Mouse (Mus musculus) megakaryocyte progenitor cell, adult 5-6 weeks (primary cell): Measurements from ENCODE around the gene Olfr332. TPM values are rescaled to one million over a fixed set of nuclear protein-coding genes. Genes with fewer than 3 reads are reported as not detected.
A peak's percentile ranks its signal among the peaks of the same experiment; 100 is the strongest.
"Not testable (repeated sequence)": the region's sequence is repeated elsewhere in the genome, so short reads cannot be mapped to it uniquely, and the experiment has no call there.

Experiments
- ATAC-seq: replicated peaks from 2 replicates; pipeline ENCODE4 v1.8.0; 2016; ENCODE audit warnings: mild to moderate bottlenecking, moderate TSS enrichment, inconsistent platforms; ENCODE audit not compliant: poor library complexity
- total RNA-seq, 2 experiments: library from RNA; stranded (forward) in 1 of 2; stranded (reverse) in 1 of 2; fragments of 157-497, 149-512 nt in 1 of 2; fragments of 200-1000 nt in 1 of 2; gene quantifications; 2 replicates each; pipeline versions ENCODE4 v1.2.3 to v1.2.4; 2015 to 2017

Olfr332 gene
- total RNA-seq (2015), result not detected in 2 replicates
- not detected in 2 replicates for total RNA-seq (2017)

DNA sequence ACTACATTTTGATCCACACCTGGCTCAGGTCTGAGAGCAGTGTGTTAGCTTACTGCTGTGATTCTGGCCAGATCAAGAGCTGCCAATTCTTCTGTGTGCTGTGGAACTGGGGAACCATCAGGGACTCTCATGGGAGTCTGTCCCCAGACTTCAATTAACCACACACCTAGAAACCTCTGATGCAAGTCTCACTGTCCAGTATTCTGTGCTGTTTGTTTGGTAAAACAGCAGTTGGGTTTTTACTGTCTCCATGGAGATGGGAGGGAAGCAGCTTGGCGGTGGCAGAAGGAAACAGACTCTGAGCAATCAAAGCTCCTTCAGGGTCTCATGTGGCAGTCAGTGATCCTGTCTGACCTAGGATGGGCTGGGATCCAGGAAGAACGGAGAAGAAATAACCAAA, at the start of gene Olfr332:
Gene Olfr332 (minus strand): TSS at position 101 of the 400 bp plus-strand sequence.
- ATAC-seq, result no peak

GRCm38 (mm10) chr11:58534736-58535135, 42.4 kb upstream of the Olfr332 start, which contains the start of gene Olfr330:
TSS of gene Olfr330 (minus strand) at chr11:58534836.
- ATAC-seq, result not testable (repeated sequence)

DNA sequence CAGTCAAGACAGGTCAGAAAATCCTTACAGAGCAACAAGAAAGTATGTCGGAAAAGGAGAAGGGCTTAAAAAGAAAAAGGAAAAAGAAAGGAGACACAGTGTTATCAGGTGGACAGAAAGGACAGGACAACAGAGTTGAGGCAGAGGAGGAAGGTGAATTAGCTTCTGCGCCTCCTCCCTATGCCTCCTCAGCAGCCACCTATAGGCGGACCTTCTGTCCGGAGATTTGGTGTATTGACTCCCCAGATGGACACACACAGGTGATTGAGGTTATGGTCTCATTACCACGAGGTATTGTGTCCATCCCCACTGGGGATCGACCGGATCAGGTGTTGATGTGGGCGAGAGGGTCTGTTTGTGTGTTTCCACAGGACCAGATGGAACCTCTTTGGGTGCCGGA, 27.4 kb upstream of the Olfr332 start:
- not testable (repeated sequence) for ATAC-seq

GRCm38 (mm10) chr11:58518916-58519315, 26.6 kb upstream of the Olfr332 start:
- ATAC-seq, result not testable (repeated sequence)

GRCm38 (mm10) chr11:58509058-58509457, 16.7 kb upstream of the Olfr332 start:
- ATAC-seq, result peak; percentile 63

GRCm38 (mm10) chr11:58502472-58502871, 10.1 kb upstream of the Olfr332 start, which contains the start of gene Olfr331:
TSS of gene Olfr331 (minus strand) at chr11:58502572.
- not testable (repeated sequence) for ATAC-seq

DNA sequence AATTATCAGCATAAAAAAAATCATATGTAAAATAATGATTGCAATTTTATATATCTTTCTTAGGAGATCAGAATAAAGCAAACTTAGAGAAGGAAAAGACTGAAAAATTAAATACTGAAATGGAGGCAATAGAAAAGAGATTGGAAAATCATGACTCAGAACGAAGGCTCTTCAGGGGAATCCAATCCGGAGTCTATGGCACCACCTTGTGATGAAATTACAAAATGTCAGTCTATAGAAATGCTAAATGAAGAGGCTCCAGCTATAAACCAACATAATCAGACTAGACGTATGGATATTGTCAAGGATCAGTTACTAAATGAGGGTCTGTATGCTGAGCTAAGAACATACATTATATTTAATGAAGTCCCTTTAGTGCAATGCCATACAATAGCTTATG, 6.9 kb upstream of the Olfr332 start:
- no peak for ATAC-seq

DNA sequence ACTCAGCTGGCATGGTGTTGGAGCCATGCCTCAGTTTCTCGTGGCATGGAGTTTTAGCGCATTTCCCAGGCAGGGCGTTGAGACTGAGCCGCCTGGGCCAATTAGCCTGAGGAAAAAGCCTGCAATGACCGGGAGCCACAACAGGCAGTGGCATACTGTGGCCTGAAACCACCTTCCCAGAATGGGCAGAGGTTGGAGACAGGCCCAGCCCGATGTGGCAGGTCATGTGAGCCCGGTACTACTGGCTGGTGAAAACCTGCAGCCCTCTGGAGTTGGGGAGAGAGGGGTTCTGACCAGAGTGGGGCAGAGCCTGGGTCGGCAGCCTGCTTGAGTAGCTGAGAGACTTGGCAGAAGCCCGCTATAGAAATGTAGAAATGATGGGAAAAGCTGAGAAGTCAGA, 6.4 kb upstream of the Olfr332 start:
- ATAC-seq, result no peak

GRCm38 (mm10) chr11:58462170-58462569, 30.2 kb downstream of the Olfr332 start, which contains the start of gene Olfr30:
TSS of gene Olfr30 (minus strand) at chr11:58462270.
- ATAC-seq, result no peak

DNA sequence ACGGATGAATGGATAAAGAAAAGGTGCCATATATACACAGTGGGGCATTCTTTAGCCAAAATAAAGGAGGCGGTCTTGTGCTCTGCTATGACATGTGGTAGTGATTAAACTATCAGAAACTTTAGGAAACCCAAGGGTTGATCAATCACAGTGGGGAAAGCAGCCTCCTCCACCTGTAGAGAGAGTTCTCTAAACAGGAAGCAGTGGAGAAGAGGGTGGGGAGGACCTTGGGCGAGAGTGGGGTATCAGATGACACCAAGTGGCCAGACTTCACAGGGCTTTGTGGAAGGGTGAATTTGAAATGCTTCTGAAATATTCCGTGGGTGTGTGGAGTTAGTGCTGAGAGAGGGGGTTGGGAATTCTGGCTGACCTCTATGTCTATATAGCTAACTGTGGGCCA, 38.8 kb downstream of the Olfr332 start:
- ATAC-seq, result no peak

- ATAC-seq, result no peak
Observed at GRCm38 (mm10) chr11:58452759-58453158, 39.6 kb downstream of the Olfr332 start, which contains the start of gene Lypd9. TSS of gene Lypd9 (minus strand) at chr11:58452923.

Other genes starting within 250 kb of the Olfr332 start
- 5.2 and 6.5 TPM in 2 replicates for gene 4930438A08Rik, start 217.8 kb downstream of the Olfr332 start, total RNA-seq (2015)
- 6.4 and 13.3 TPM in 2 replicates for gene 4930438A08Rik, start 217.8 kb downstream of the Olfr332 start, total RNA-seq (2017)
- 22.7 and 27.3 TPM in 2 replicates for gene Zfp692, start 185.5 kb downstream of the Olfr332 start, total RNA-seq (2015)
- 33.0 and 36.8 TPM in 2 replicates for gene Zfp692, start 185.5 kb downstream of the Olfr332 start, total RNA-seq (2017)
- gene Zfp672, start 162.2 kb downstream of the Olfr332 start, total RNA-seq (2015), result 31.0 and 31.6 TPM in 2 replicates
- gene Zfp672, start 162.2 kb downstream of the Olfr332 start, total RNA-seq (2017), result 23.2 and 26.4 TPM in 2 replicates
- 2.5 and 4.1 TPM in 2 replicates for gene Sh3bp5l, start 161.8 kb downstream of the Olfr332 start, total RNA-seq (2015)
- gene Sh3bp5l, start 161.8 kb downstream of the Olfr332 start, total RNA-seq (2017), result 12.8 and 31.6 TPM in 2 replicates
- not detected in 2 replicates for gene Lypd8, start 113.5 kb downstream of the Olfr332 start, total RNA-seq (2015)
- gene Lypd8, start 113.5 kb downstream of the Olfr332 start, total RNA-seq (2017), result not detected in 2 replicates
- not detected in 2 replicates for gene 1810065E05Rik, start 71.4 kb downstream of the Olfr332 start, total RNA-seq (2015)
- not detected in 2 replicates for gene 1810065E05Rik, start 71.4 kb downstream of the Olfr332 start, total RNA-seq (2017)
- not detected in 2 replicates for gene Gm12253, start 60.0 kb downstream of the Olfr332 start, total RNA-seq (2015)
- gene Gm12253, start 60.0 kb downstream of the Olfr332 start, total RNA-seq (2017), result not detected in 2 replicates
- gene Lypd9, start 39.6 kb downstream of the Olfr332 start, total RNA-seq (2015), result not detected in 2 replicates
- not detected in 2 replicates for gene Lypd9, start 39.6 kb downstream of the Olfr332 start, total RNA-seq (2017)
- not detected in 2 replicates for gene Olfr30, start 30.3 kb downstream of the Olfr332 start, total RNA-seq (2015)
- not detected in 2 replicates for gene Olfr30, start 30.3 kb downstream of the Olfr332 start, total RNA-seq (2017)
- not detected in 2 replicates for gene Olfr331, start 10.0 kb upstream of the Olfr332 start, total RNA-seq (2015)
- gene Olfr331, start 10.0 kb upstream of the Olfr332 start, total RNA-seq (2017), result not detected in 2 replicates
- gene Olfr330, start 42.3 kb upstream of the Olfr332 start, total RNA-seq (2015), result not detected in 2 replicates
- gene Olfr330, start 42.3 kb upstream of the Olfr332 start, total RNA-seq (2017), result not detected in 2 replicates
- not detected in 2 replicates for gene Olfr329-ps, start 53.9 kb upstream of the Olfr332 start, total RNA-seq (2015)
- gene Olfr329-ps, start 53.9 kb upstream of the Olfr332 start, total RNA-seq (2017), result not detected in 2 replicates
- not detected in 2 replicates for gene Olfr328, start 63.1 kb upstream of the Olfr332 start, total RNA-seq (2015)
- not detected in 2 replicates for gene Olfr328, start 63.1 kb upstream of the Olfr332 start, total RNA-seq (2017)
- gene Olfr224, start 78.0 kb upstream of the Olfr332 start, total RNA-seq (2015), result not detected in 2 replicates
- gene Olfr224, start 78.0 kb upstream of the Olfr332 start, total RNA-seq (2017), result not detected in 2 replicates
- not detected in 2 replicates for gene Olfr325, start 85.2 kb upstream of the Olfr332 start, total RNA-seq (2015)
- not detected in 2 replicates for gene Olfr325, start 85.2 kb upstream of the Olfr332 start, total RNA-seq (2017)
- gene Olfr324, start 102.6 kb upstream of the Olfr332 start, total RNA-seq (2015), result not detected in 2 replicates
- gene Olfr324, start 102.6 kb upstream of the Olfr332 start, total RNA-seq (2017), result not detected in 2 replicates
- gene 2210407C18Rik, start 123.5 kb upstream of the Olfr332 start, total RNA-seq (2015), result not detected in 2 replicates
- gene 2210407C18Rik, start 123.5 kb upstream of the Olfr332 start, total RNA-seq (2017), result not detected in 2 replicates
- not detected in 2 replicates for gene Olfr323, start 137.9 kb upstream of the Olfr332 start, total RNA-seq (2015)
- gene Olfr323, start 137.9 kb upstream of the Olfr332 start, total RNA-seq (2017), result not detected in 2 replicates
- gene Trim58, start 147.9 kb upstream of the Olfr332 start, total RNA-seq (2015), result 1.8 and 3.5 TPM in 2 replicates
- 0.27 and 1.2 TPM in 2 replicates for gene Trim58, start 147.9 kb upstream of the Olfr332 start, total RNA-seq (2017)
- gene Olfr322, start 166.2 kb upstream of the Olfr332 start, total RNA-seq (2015), result not detected in 2 replicates
- gene Olfr322, start 166.2 kb upstream of the Olfr332 start, total RNA-seq (2017), result not detected in 2 replicates
- gene Olfr320, start 188.5 kb upstream of the Olfr332 start, total RNA-seq (2015), result not detected in 2 replicates
- gene Olfr320, start 188.5 kb upstream of the Olfr332 start, total RNA-seq (2017), result not detected in 2 replicates
- not detected in 2 replicates for gene Olfr319, start 206.6 kb upstream of the Olfr332 start, total RNA-seq (2015)
- not detected in 2 replicates for gene Olfr319, start 206.6 kb upstream of the Olfr332 start, total RNA-seq (2017)
- gene Olfr318, start 231.5 kb upstream of the Olfr332 start, total RNA-seq (2015), result not detected in 2 replicates
- not detected in 2 replicates for gene Olfr318, start 231.5 kb upstream of the Olfr332 start, total RNA-seq (2017)
- not detected in 2 replicates for gene Olfr317, start 246.7 kb upstream of the Olfr332 start, total RNA-seq (2015)
- gene Olfr317, start 246.7 kb upstream of the Olfr332 start, total RNA-seq (2017), result not detected in 2 replicates